Mouse (Mus musculus) liver, postnatal 0 days (tissue): ENCODE data around the gene Arhgef3.

Experiments used
- CTCF ChIP-seq: sonication (generic); IDR thresholded peaks from 2 replicates; pipeline ENCODE4 v1.5.1; 2016; ENCODE audit warnings: antibody characterized with exemption, low read depth
- EP300 ChIP-seq: IDR thresholded peaks from 2 replicates; pipeline ENCODE4 v1.6.1; 2016; ENCODE audit warnings: antibody characterized with exemption, low read depth, mild to moderate bottlenecking

GRCm38 (mm10) chr14:27094247-27094646 lies 20.5 kb upstream of the Arhgef3 start:
- no peak for TF ChIP-seq CTCF
- TF ChIP-seq EP300, result no peak
